Mouse (Mus musculus): ENCODE measurements at regions not wholly inside any gene's neighbourhood (a gene's known extent, or its start where the extent isn't known, plus 50 kb on each side); places are given as distances from the start of the nearest gene placed in this dataset.

GRCm38 (mm10) chr19:49964679-49965078 is 713.8 kb downstream of the Sorcs1 start:
- Histone ChIP-seq H3K9me3 (ENCODE audit: control insufficient read depth, low read length) (no peaks in the 10 kb centered on the region), H3K36me3 (ENCODE audit: control insufficient read depth, insufficient read depth, low read length) (no peaks in the 10 kb centered on the region), H3K27me3 (ENCODE audit: control insufficient read depth, insufficient read depth, low read length) (no peaks in the 10 kb centered on the region), H3K4me2 (ENCODE audit: low read depth, low read length) (no peak overlapping the region), H3K4me3 (ENCODE audit: low read depth, low read length) (no peak overlapping the region), H3K4me1 (ENCODE audit: control insufficient read depth, insufficient read depth, low read length) (no peaks in the 10 kb centered on the region), H3K27ac (ENCODE audit: low read depth, low read length) (no peak overlapping the region), H3K9ac (replicated peaks; ENCODE audit: low read depth, low read length) (no peak overlapping the region)
- ATAC-seq (ENCODE audit: low read depth) = no peak
- 60% methylated on average over 5 of the region's 5 CpGs for WGBS

GRCm38 (mm10) chr19:49958517-49958916 is 719.9 kb downstream of the Sorcs1 start:
- H3K27me3 ChIP-seq (ENCODE audit: control insufficient read depth, insufficient read depth, low read length) = no peaks in the 10 kb centered on the region
- WGBS = 66% methylated on average over 5 of the region's 5 CpGs
- no peaks in the 10 kb centered on the region for H3K36me3 ChIP-seq (ENCODE audit: control insufficient read depth, insufficient read depth, low read length)
- no peak for ATAC-seq (ENCODE audit: low read depth)
- no peak overlapping the region for H3K9ac ChIP-seq (replicated peaks; ENCODE audit: low read depth, low read length)
- H3K4me2 ChIP-seq (ENCODE audit: low read depth, low read length) = no peak overlapping the region
- no peaks in the 10 kb centered on the region for H3K9me3 ChIP-seq (ENCODE audit: control insufficient read depth, low read length)
- H3K4me3 ChIP-seq (ENCODE audit: low read depth, low read length) = no peak overlapping the region
- H3K27ac ChIP-seq (ENCODE audit: low read depth, low read length) = no peak overlapping the region
- H3K4me1 ChIP-seq (ENCODE audit: control insufficient read depth, insufficient read depth, low read length) = no peaks in the 10 kb centered on the region

- Histone ChIP-seq H3K36me3 (ENCODE audit: control insufficient read depth, insufficient read depth, low read length) (no peaks in the 10 kb centered on the region), H3K9me3 (ENCODE audit: control insufficient read depth, low read length) (no peaks in the 10 kb centered on the region), H3K27me3 (ENCODE audit: control insufficient read depth, insufficient read depth, low read length) (no peaks in the 10 kb centered on the region), H3K4me1 (ENCODE audit: control insufficient read depth, insufficient read depth, low read length) (no peaks in the 10 kb centered on the region), H3K27ac (ENCODE audit: low read depth, low read length) (no peak overlapping the region), H3K4me2 (ENCODE audit: low read depth, low read length) (no peak overlapping the region), H3K4me3 (ENCODE audit: low read depth, low read length) (no peak overlapping the region), H3K9ac (replicated peaks; ENCODE audit: low read depth, low read length) (no peak overlapping the region)
- 53% methylated on average over 3 of the region's 3 CpGs for WGBS
- no peak for ATAC-seq (ENCODE audit: low read depth)
Observed at GRCm38 (mm10) chr19:49931202-49931601, 747.2 kb downstream of the Sorcs1 start.

- Histone ChIP-seq H3K9me3 (ENCODE audit: control insufficient read depth, low read length) (no peaks in the 10 kb centered on the region), H3K27me3 (ENCODE audit: control insufficient read depth, insufficient read depth, low read length) (no peaks in the 10 kb centered on the region), H3K4me1 (ENCODE audit: control insufficient read depth, insufficient read depth, low read length) (no peaks in the 10 kb centered on the region), H3K4me2 (ENCODE audit: low read depth, low read length) (no peak overlapping the region), H3K9ac (replicated peaks; ENCODE audit: low read depth, low read length) (no peak overlapping the region), H3K4me3 (ENCODE audit: low read depth, low read length) (no peak overlapping the region), H3K36me3 (ENCODE audit: control insufficient read depth, insufficient read depth, low read length) (no peaks in the 10 kb centered on the region), H3K27ac (ENCODE audit: low read depth, low read length) (no peak overlapping the region)
- WGBS = 75% methylated on average over 3 of the region's 3 CpGs
- no peak for ATAC-seq (ENCODE audit: low read depth)
Observed at GRCm38 (mm10) chr19:49911738-49912137, 766.7 kb downstream of the Sorcs1 start.

GRCm38 (mm10) chr19:49880241-49880640 is 798.2 kb downstream of the Sorcs1 start:
- no peak for ATAC-seq (ENCODE audit: low read depth)
- Histone ChIP-seq H3K4me1 (ENCODE audit: control insufficient read depth, insufficient read depth, low read length) (no peaks in the 10 kb centered on the region), H3K9ac (replicated peaks; ENCODE audit: low read depth, low read length) (no peak overlapping the region), H3K27ac (ENCODE audit: low read depth, low read length) (no peak overlapping the region), H3K27me3 (ENCODE audit: control insufficient read depth, insufficient read depth, low read length) (no peaks in the 10 kb centered on the region), H3K36me3 (ENCODE audit: control insufficient read depth, insufficient read depth, low read length) (no peaks in the 10 kb centered on the region), H3K4me2 (ENCODE audit: low read depth, low read length) (no peak overlapping the region), H3K4me3 (ENCODE audit: low read depth, low read length) (no peak overlapping the region), H3K9me3 (ENCODE audit: control insufficient read depth, low read length) (no peaks in the 10 kb centered on the region)
- WGBS = 82% methylated on average over 3 of the region's 3 CpGs

- WGBS = 75% methylated on average over 7 of the region's 7 CpGs
- H3K27ac ChIP-seq (ENCODE audit: low read depth, low read length) = no peak overlapping the region
- no peaks in the 10 kb centered on the region for H3K27me3 ChIP-seq (ENCODE audit: control insufficient read depth, insufficient read depth, low read length)
- H3K9me3 ChIP-seq (ENCODE audit: control insufficient read depth, low read length) = no peaks in the 10 kb centered on the region
- H3K9ac ChIP-seq (replicated peaks; ENCODE audit: low read depth, low read length) = no peak overlapping the region
- no peak overlapping the region for H3K4me2 ChIP-seq (ENCODE audit: low read depth, low read length)
- no peaks in the 10 kb centered on the region for H3K36me3 ChIP-seq (ENCODE audit: control insufficient read depth, insufficient read depth, low read length)
- H3K4me3 ChIP-seq (ENCODE audit: low read depth, low read length) = no peak overlapping the region
- H3K4me1 ChIP-seq (ENCODE audit: control insufficient read depth, insufficient read depth, low read length) = no peaks in the 10 kb centered on the region
- no peak for ATAC-seq (ENCODE audit: low read depth)
Observed at GRCm38 (mm10) chr19:49860761-49861160, 817.7 kb downstream of the Sorcs1 start.

- ATAC-seq (ENCODE audit: low read depth) = 0 out of 2 replicates have a peak, but pooled peaks have one; percentile 49
- H3K4me2 ChIP-seq (ENCODE audit: low read depth, low read length) = no peak overlapping the region
- H3K4me1 ChIP-seq (ENCODE audit: control insufficient read depth, insufficient read depth, low read length) = no peaks in the 10 kb centered on the region
- no peak overlapping the region for H3K4me3 ChIP-seq (ENCODE audit: low read depth, low read length)
- 23% methylated on average over 9 of the region's 9 CpGs for WGBS
- H3K27ac ChIP-seq (ENCODE audit: low read depth, low read length) = no peak overlapping the region
- no peaks in the 10 kb centered on the region for H3K9me3 ChIP-seq (ENCODE audit: control insufficient read depth, low read length)
- H3K9ac ChIP-seq (replicated peaks; ENCODE audit: low read depth, low read length) = no peak overlapping the region
- H3K36me3 ChIP-seq (ENCODE audit: control insufficient read depth, insufficient read depth, low read length) = no peaks in the 10 kb centered on the region
- H3K27me3 ChIP-seq (ENCODE audit: control insufficient read depth, insufficient read depth, low read length) = no peaks in the 10 kb centered on the region
Observed at GRCm38 (mm10) chr19:49855481-49856035, 822.9 kb downstream of the Sorcs1 start.

GRCm38 (mm10) chr19:49841984-49842383 is 836.5 kb downstream of the Sorcs1 start:
- Histone ChIP-seq H3K4me1 (ENCODE audit: control insufficient read depth, insufficient read depth, low read length) (no peaks in the 10 kb centered on the region), H3K27me3 (ENCODE audit: control insufficient read depth, insufficient read depth, low read length) (no peaks in the 10 kb centered on the region), H3K27ac (ENCODE audit: low read depth, low read length) (no peak overlapping the region), H3K9me3 (ENCODE audit: control insufficient read depth, low read length) (no peaks in the 10 kb centered on the region), H3K4me2 (ENCODE audit: low read depth, low read length) (no peak overlapping the region), H3K36me3 (ENCODE audit: control insufficient read depth, insufficient read depth, low read length) (no peaks in the 10 kb centered on the region), H3K4me3 (ENCODE audit: low read depth, low read length) (no peak overlapping the region), H3K9ac (replicated peaks; ENCODE audit: low read depth, low read length) (no peak overlapping the region)
- WGBS = 66% methylated on average over 5 of the region's 5 CpGs
- ATAC-seq (ENCODE audit: low read depth) = no peak

- WGBS = 82% methylated on average over 2 of the region's 2 CpGs
- Histone ChIP-seq H3K9ac (replicated peaks; ENCODE audit: low read depth, low read length) (no peak overlapping the region), H3K4me2 (ENCODE audit: low read depth, low read length) (no peak overlapping the region), H3K9me3 (ENCODE audit: control insufficient read depth, low read length) (no peaks in the 10 kb centered on the region), H3K4me3 (ENCODE audit: low read depth, low read length) (no peak overlapping the region), H3K27ac (ENCODE audit: low read depth, low read length) (no peak overlapping the region), H3K27me3 (ENCODE audit: control insufficient read depth, insufficient read depth, low read length) (no peaks in the 10 kb centered on the region), H3K4me1 (ENCODE audit: control insufficient read depth, insufficient read depth, low read length) (no peaks in the 10 kb centered on the region), H3K36me3 (ENCODE audit: control insufficient read depth, insufficient read depth, low read length) (no peaks in the 10 kb centered on the region)
- no peak for ATAC-seq (ENCODE audit: low read depth)
Observed at GRCm38 (mm10) chr19:49839153-49839911, 839.1 kb downstream of the Sorcs1 start.
